Mouse (Mus musculus): ENCODE data around the gene Fam189a2.

Fam189a2 gene

DNA sequence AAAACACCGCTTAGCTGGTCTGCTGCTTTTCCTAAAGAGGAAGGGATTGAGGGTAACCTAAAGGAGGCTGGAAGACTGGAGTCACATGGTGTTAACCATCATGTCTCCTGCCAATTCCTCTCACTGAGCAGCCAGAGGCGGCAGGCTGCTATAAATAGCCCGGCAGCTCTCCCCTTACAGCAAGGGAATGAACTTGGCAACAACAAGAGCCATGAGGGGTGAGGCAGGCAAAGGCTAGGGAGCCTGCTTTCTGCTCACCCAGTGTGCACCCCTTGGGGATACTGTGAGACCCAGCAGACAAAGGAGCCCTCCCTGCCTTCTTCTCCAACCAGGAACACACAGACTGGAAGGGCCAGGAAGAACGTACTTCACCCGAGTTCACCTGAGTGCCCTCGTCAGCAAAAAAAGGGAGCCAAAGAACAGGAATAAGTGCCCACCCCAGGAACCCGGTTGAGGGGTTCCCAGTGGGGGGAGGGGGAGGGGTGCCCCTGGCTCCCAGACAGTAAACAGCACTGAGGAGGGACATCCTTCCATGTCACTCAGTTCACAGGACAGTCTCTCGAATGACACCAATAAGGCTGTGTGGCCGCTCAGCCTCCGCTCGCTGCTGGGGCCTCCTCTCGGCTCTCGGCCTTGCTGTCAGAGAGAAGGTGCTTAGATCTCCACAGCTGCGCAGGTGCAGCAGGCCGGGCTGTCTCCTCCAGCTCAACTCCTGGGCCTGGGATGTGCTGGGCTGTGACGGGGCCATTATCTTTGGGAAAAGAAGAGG lies 57.8 kb downstream of the Fam189a2 start:
- no peak for DNase-seq (ENCODE audit: low spot score)

DNA sequence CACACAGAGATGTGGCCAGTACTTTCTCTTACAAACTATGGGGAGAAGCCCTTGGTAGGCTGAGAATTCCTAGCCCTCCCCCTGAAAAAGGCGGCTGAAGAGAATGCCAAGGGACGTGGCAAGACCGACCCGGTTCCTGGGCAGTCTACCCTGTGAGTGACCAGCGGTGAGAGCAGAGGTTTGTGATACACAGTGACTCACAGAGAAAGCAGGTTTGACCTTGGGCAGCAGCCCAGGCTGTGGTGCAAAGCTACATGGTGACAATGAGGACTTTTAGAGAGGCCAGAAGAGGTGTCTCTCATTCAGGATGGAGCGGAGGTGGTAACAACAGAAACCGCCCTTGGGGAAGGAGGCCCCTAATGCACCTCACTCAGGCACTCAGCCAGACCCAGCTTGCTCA lies 59.4 kb downstream of the Fam189a2 start:
- no peak for DNase-seq (ENCODE audit: low spot score)

DNA sequence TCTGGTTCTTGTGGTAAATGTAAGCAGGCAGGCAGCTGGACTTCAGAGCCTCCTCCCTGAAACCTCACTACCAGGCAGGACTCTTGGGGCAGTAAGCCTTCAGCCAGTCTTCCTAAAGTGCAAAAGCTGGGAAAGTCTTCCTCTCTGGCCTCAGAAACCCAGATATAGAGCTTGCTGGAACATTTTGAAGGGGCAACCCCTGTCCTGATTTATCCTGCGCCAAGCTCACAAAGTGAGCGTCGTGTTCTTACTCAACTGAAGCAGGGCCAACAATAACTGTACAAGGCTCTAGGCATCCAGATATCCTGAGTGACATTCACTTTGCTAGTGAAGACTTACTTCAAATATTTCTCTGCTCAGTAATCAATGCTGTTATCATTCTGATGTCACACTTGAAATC lies 60.4 kb downstream of the Fam189a2 start:
- DNase-seq (ENCODE audit: low spot score): no peak

DNA sequence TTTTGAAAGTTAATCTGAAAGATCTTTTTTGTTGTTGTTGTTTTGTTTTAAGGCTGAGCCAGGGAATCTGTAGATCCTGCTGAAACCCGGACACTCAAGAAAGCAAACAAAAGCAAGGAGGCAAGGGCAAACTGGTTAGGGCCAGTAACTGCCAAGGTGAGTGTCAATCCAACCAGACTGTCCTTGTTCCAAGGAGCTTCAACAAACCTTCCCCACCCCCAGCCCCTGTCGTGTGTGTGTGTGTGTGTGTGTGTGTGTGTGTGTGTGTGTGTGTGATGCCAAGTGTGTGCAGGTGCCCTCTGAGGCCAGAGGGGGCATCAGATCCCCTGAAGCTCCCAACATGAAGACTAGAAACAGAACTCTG lies 62.0 kb downstream of the Fam189a2 start:
- DNase-seq (ENCODE audit: low spot score): no peak

DNA sequence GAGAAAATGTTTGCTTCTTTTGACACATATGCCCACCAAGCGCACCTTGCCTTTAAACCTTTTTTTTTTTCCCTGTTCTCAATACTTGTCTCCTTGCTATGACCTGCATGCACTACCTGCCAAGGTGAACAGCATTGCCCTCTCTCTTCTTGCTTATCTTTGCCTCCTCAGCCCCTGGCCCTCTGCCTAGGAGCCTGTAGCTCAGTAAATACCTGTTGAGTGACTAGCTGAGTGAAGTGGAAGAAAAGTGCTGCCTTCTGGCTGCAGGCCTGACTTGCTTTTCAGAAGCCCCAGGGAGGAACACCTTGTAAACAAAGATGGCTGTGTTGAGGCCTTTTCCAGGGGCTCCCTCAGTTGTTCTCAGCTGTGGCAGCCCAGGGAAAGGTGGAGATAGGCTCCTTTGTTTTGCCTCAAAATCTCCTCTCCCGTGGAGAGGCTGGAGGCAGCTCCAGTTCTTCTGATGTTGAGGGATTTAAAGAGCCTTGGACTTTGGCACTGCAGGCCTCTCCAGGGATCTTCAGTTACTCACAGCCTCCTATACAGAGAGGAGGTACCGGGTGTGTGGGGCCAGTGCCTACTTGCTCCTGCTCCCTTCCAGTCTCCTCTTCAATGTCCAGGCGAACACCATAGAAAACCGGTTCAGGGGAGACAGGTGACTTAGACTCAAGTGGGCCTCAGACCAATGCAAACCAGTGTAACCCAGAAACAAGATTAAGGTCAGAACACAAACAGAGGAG lies 62.5 kb downstream of the Fam189a2 start:
- peak; percentile 56 for DNase-seq (ENCODE audit: low spot score)

DNA sequence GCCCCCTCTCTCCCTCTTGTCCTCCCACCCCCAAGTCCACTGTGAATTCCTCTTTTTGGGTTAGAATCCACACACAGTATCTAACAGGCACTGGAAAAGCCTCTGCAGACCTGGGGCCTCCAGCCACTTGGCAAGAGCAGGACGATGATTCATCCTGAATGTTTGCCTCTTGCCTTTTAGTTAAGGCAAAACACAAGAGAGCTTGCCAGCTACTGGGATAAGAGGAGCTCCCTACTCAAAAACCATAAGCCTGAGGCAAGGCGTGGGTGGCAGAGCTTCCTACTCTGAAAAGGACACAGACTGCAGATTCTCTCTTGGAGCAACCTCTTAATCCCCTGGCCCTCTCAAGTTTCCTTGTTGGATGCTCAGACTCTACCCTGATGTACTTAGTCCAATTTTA lies 63.7 kb downstream of the Fam189a2 start:
- peak; percentile 73 for DNase-seq (ENCODE audit: low spot score)

DNA sequence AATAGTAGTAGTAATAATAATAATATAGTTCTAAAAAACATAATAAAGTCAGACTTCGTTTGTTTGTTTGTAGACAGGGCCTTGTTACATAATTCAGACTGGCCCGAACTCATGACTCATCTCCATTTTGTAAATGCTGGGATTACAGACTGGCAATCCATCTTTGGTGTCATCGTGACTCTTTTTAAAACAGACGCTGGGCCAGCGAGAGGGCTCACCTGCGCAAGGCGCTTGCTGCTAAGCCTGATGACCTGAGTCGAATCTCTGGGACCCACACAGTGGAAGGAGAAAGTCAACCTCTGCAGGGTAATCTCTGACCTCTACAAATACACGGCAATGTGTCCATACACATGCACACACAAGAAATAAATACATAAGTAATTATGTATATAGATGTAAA lies 64.4 kb downstream of the Fam189a2 start:
- no peak for DNase-seq (ENCODE audit: low spot score)

DNA sequence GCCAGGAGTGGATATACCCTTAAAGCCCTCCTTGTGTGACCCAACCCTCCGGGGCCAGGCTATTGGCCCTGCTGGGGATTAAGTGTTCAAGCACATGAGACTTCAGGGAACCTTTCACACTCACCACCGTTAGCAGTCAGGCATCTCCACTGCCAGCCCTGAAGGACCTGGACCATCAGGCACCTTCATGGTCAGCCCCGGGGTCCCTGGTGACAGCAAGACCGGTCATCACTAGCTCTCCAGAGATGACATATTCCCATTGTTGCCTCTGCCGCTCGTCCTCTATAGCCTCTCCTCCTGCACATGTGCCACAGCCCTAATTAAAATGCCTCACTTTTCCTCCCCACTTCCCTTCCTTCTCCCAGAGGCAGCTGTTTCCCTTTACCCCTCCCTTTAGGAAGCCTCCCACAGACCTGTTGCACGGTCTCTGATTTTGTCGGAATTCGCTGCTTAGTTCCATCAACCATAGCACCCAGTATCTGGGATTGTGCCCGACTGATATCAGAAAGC lies 66.4 kb downstream of the Fam189a2 start:
- DNase-seq (ENCODE audit: low spot score): no peak

DNA sequence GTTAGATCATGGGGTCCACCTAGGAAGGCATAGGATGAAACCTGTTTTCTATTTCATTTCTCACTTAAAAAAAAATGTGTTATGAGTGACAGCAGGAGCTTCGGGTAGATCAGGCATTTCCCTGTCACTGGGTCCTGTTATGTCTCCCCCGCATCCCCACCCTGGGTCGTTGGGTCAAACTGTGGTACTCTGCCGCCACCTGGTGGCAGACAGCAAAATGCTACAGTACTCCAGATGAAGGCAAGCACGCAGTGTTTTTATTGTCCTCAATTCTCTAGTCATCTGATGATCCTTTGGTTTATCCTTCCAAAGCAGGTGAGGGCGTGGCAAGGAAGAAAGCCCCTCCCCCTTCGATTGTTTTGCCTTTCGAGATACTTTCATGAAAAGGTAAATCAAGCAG lies 69.3 kb downstream of the Fam189a2 start:
- peak; percentile 64 for DNase-seq (ENCODE audit: low spot score)

DNA sequence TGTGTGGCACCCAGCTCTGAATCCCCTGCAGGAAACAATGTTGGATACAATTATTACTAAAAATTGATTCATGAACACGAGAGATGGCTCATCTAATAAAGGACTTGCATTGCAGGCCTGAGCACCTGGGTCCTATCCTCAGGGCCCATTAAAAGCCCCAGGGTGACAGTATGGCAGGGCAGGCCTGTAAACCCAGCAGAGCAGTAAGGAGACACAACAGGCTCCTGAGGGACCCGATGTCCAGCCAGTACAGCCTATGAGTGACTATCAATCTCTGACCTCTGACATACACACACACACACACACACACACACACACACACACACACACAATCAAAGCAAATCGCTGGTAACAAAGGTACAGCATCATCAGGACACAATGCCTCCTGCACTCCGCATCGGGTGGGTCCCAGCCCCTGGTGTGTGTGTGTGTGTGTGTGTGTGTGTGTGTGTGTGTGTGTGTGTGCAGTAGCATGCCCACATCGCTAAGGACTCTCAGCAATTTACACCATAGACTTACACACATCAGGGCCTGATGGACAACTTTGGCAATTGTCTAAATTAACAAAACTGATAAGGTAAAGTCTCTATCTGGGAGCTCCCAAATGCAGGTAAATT lies 69.9 kb downstream of the Fam189a2 start:
- no peak for DNase-seq (ENCODE audit: low spot score)

DNA sequence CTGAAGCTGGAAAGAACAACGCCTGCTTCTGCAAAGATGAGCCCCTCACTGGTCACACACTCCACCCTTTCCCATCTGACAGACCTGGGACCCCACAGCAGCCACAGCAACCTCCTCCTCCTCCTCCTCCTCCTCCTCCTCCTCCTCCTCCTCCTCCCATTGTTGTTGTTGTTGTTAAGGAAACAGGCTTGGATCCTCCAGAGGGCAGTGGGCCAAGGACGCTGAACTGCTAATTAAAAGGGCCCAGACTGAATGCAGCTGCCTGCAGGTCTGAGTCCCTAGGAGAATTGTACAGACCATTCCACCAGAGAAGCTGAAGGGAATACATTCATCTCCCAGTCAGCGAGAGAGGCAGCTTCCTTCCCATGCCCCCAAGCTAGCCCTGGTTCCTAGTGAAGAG lies 70.5 kb downstream of the Fam189a2 start:
- DNase-seq (ENCODE audit: low spot score): peak; percentile 42

DNA sequence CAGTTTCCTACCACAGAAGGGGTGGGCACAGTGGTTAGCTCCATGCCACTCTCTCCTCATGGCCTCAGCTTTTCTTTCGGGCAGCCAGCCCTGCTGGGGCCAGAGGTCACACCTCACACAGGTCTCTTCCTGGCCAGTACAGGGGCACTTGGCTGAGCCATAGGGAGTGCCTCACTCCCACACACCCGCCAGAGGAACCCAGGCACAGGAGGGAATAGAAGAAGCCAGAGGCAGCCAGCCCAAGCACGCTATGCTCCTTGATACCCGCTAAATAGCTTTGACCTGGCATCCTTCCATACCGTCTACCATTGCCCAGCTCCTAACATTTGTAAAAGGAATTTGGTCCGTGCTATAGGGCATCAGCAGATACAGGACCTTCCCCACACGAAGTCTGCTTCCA lies 70.9 kb downstream of the Fam189a2 start:
- DNase-seq (ENCODE audit: low spot score): no peak

DNA sequence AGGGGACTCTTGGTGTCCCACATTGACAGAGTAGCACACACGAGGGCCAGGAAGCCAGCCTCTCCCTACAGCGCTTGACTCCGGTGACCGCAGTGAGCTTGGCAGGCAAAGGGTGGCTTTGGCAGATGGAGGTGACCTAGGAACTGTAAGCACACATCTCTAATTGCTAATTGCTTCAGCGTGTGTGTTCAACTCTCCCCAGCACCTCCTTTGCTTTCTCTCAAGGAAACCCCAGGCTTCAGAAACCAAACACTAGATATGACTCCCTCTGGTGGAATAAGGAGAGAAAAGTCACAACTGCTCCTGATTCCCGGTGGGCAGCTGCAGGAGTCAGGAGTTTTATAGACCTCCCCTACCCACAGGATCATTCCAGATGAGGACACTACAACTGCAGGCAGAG lies 71.9 kb downstream of the Fam189a2 start:
- no peak for DNase-seq (ENCODE audit: low spot score)

DNA sequence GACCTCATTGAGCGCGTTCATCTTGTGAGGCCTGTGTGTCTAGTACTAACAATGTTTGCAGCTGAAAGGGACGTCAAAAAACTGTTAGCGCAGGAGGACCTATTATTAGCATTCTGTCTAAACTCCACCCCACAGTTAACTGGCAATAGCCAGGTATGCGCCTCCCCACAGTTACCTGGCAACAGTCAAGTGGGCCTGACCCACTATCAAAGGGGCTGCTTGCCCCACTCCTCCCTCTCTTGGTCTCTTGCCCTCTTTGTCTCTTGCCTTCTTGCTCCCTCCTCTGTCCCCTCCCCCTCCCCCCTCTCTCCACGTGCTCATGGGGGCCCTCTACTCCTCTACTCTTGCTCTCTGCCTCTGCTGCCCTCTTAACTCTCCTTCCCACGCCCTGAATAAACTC lies 73.3 kb downstream of the Fam189a2 start:
- DNase-seq (ENCODE audit: low spot score): no peak

DNA sequence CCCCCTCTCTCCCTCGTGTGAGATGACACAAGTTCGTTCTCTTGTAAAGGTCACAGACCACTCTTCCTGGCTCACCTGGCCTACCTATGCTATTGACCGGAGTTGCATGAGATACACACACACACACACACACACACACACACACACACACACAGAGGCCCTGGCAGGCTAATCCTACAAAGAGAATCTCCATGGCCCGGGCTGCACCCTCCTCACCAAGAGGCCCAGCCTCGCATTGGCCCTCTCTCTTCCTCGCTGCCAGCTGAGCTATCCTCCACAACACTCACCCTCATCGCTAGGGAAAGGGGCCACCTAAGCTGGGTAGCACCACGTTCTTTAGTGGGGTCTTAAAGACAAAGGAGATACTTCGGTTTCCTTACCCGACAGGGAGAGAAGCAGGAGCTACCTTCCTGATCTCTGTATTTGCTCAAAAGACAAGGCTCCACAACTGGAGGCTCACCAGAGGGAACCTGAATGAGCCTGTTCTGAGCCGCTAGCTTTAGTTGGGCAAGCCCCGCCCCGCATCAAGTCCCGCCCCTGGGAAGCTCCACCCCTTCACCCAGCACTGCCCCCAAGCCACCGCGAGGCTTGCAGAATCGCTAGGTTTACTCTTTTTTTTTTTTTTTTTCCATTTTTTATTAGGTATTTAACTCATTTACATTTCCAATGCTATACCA lies 74.4 kb downstream of the Fam189a2 start:
- DNase-seq (ENCODE audit: low spot score): no peak

DNA sequence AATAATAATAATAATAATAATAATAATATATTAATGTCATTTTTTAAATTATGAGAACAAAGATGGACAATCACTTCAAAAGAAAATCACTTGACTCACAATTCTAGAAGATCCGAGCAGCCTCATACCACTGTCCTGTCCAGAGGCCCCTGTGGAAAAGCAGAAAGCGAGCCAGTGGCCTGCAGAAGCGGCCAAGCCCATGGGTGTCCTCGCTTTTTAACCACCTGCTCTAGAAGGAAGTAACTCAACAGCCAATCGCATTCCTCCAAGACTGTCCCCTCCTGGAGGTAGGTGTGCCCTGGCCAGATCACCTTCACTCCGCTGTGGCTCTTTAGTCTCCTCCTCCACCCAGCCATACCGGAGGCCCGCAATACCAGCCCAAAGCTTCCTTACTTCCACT lies 75.4 kb downstream of the Fam189a2 start:
- no peak for DNase-seq (ENCODE audit: low spot score)

DNA sequence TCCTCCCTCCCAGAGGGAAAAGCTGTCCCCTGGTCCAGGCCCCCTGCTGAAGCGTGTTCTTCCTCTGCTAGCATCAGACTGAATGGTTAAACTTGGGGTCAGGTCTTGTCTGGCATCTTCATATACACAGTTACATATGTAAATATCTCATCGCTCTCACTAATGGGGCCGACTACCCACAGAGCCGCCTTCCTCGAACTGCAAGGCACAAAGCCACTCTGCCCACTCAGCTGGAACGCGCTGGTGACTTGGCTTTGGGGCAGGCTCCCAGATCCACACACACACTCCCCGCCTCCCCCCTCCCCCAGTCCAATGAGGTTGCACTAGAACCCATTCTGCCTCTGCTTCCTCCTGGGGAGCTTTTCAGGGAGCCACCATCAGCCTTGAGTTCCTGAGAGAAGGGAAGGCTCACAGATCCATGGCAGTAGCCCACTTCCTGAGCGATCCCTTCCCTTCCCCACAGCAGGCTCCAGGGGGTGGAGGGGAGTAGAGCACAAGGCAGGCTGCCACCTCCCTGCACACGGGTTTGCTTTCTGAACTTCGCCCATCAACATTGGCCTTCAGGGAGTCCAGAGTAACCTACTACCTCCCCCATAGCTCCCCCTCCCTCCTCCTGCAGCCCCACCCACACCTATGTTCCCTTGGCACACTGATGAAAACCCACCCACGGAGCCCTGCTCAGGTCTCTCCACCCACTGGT lies 82.4 kb downstream of the Fam189a2 start:
- DNase-seq (ENCODE audit: low spot score): no peak

DNA sequence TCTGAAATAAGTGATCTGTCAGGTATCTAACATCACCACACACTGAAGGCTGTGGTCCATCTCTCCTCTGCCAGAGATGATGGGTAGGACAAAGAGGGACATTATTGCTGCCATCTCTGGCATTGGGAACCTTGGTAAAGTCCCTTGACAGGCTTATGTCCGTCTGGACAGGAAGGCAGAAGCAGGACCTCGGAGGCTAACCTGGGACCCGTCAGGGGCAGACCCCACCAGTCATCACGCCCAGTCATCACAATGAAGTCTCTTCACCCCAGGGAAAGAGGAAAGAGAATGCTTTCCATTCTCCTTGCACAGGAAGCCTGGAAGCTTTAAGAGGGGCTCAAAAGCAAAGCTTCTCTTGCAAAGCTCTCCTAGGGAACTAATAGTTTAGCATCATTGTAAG lies 82.9 kb downstream of the Fam189a2 start:
- DNase-seq (ENCODE audit: low spot score): no peak

DNA sequence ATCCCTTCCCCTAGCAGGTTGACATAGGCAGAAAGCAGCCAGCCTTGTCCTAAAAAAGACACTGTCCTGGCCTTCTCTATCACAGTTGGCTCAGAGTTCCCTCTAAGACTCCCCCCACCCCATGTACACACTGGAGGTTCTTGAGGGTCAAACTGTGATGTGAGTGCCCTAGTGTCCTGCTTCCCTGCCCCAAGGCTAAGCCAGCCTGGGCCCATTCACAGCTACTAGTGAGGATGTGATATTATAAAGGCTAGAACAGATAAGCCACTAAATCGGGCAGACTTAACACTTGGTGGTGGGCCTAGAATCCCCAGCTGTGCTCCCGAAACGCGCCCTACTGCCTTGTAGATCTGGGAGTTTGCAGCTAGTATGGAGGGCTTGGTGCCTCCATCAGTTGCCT lies 84.1 kb downstream of the Fam189a2 start:
- DNase-seq (ENCODE audit: low spot score): no peak

DNA sequence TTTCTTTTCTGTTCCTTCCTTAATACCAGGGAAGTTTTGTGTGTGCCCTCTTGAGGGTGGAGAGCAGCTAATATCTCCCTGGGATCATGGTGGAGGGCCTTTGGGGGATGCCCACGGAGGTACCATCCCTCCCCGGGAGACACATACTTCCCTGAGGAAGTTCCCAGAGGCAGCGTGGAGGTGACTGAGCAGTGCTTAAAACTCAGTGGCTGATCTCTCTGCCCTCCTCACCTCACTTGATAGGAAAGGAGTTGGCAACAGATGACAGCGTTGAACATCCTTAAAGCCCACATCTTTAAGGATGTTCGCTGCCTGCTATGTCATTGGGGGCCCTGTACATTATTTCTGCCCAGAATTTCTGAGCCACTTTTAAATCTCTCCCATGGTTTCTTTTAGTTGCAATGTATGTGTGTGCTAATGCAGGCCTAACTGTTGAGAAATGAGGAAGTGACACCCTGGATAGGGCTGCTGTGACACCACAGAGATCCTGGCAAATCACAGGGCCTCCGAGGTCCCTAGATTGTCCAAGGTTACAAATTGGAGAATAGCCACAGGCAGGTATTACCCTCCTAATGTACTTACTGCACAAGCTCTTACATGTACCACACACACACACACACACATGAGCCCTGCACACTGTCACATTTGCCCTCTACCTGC lies 84.7 kb downstream of the Fam189a2 start:
- no peak for DNase-seq (ENCODE audit: low spot score)

DNA sequence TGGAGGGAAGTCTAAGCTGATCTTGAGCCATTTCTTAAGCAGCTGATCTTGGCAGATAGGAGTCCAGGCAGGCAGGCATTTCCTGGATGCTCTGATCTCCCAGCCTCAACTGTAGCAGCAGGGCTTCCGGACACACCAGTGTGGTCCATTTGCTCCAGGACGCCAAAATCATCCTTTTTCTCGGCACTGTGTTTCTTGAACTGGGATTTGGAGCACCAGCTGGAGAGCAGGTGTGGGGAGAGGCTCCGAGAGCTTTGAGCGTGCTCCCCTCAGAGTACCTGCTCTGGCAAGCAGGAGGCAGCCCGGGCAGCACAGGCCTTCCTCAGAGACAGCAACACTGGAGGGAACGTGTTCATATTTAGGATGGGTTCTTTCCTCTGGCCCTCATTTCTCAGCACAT lies 87.9 kb downstream of the Fam189a2 start:
- no peak for DNase-seq (ENCODE audit: low spot score)
